Mouse (Mus musculus): ENCODE results near the gene Mpdu1. TPM values are rescaled to one million over a fixed set of nuclear protein-coding genes. Genes with fewer than 3 reads are reported as not detected.

Mpdu1 gene
- polyA plus RNA-seq, 1 experiment, result 39.1 TPM

GRCm38 (mm10) chr11:69623006-69623405 is 39.4 kb downstream of the Mpdu1 start:
- peaks cover under 1% of the 10 kb centered on the region for H3K27me3 ChIP-seq (ENCODE audit: control insufficient read depth, insufficient read depth, insufficient read length)
- H3K4me2 ChIP-seq (ENCODE audit: low read depth), result no peak overlapping the region
- no peak for TF ChIP-seq MYOG (IDR thresholded peaks at IDR 0.05; ENCODE audit: control insufficient read depth in 1 of 3, insufficient read depth in 1 of 3, insufficient read length in 2 of 3, low read depth in 2 of 3)
- TF ChIP-seq MAX (IDR thresholded peaks at IDR 0.05; ENCODE audit: low read depth), result no peak
- TF ChIP-seq MYOD1 (IDR thresholded peaks at IDR 0.05; ENCODE audit: control insufficient read depth in 1 of 3, insufficient read length in 2 of 3, low read depth in 2 of 3), result no peak
- TF ChIP-seq TCF3 (IDR thresholded peaks at IDR 0.05; ENCODE audit: insufficient read length, low read depth), result no peak
- no peak for TF ChIP-seq POLR2A (IDR thresholded peaks at IDR 0.05; ENCODE audit: insufficient read length, low read depth)
- no peak for TF ChIP-seq TCF12 (IDR thresholded peaks at IDR 0.05; ENCODE audit: insufficient read depth, poor library complexity, severe bottlenecking)
- no peak for TF ChIP-seq E2F4 (IDR thresholded peaks at IDR 0.05; ENCODE audit: insufficient read depth)
- TF ChIP-seq CEBPB (IDR thresholded peaks at IDR 0.05; ENCODE audit: insufficient read depth, poor library complexity, severe bottlenecking), result no peak
- TF ChIP-seq POLR2AphosphoS2 (IDR thresholded peaks at IDR 0.05; ENCODE audit: insufficient read length, low read depth), result no peak
- no peak for TF ChIP-seq USF1 (IDR thresholded peaks at IDR 0.05; ENCODE audit: low read depth)
- no peak for TF ChIP-seq SRF (IDR thresholded peaks at IDR 0.05; ENCODE audit: control insufficient read depth, insufficient read length, low read depth)
- no peak for TF ChIP-seq REST (IDR thresholded peaks at IDR 0.05; ENCODE audit: insufficient read depth, insufficient read length)
- peak overlapping the region; percentile 55 for H3K4me3 ChIP-seq
- no peak overlapping the region for H3ac ChIP-seq (ENCODE audit: control insufficient read depth, insufficient read length)
- no peaks in the 10 kb centered on the region for H3K36me3 ChIP-seq (ENCODE audit: control insufficient read depth, insufficient read depth)
- no peaks in the 10 kb centered on the region for H3K79me2 ChIP-seq (ENCODE audit: control insufficient read depth, insufficient read depth)

GRCm38 (mm10) chr11:69622406-69622805 is 40.0 kb downstream of the Mpdu1 start:
- no peaks in the 10 kb centered on the region for H3K79me2 ChIP-seq (ENCODE audit: control insufficient read depth, insufficient read depth)
- H3K4me3 ChIP-seq, result peak overlapping the region; percentile 55
- TF ChIP-seq MAX (IDR thresholded peaks at IDR 0.05; ENCODE audit: low read depth), result no peak
- no peak for TF ChIP-seq TCF3 (IDR thresholded peaks at IDR 0.05; ENCODE audit: insufficient read length, low read depth)
- TF ChIP-seq CEBPB (IDR thresholded peaks at IDR 0.05; ENCODE audit: insufficient read depth, poor library complexity, severe bottlenecking), result no peak
- no peak for TF ChIP-seq SRF (IDR thresholded peaks at IDR 0.05; ENCODE audit: control insufficient read depth, insufficient read length, low read depth)
- TF ChIP-seq REST (IDR thresholded peaks at IDR 0.05; ENCODE audit: insufficient read depth, insufficient read length), result no peak
- TF ChIP-seq POLR2A (IDR thresholded peaks at IDR 0.05; ENCODE audit: insufficient read length, low read depth), result no peak
- TF ChIP-seq POLR2AphosphoS2 (IDR thresholded peaks at IDR 0.05; ENCODE audit: insufficient read length, low read depth), result no peak
- no peak for TF ChIP-seq TCF12 (IDR thresholded peaks at IDR 0.05; ENCODE audit: insufficient read depth, poor library complexity, severe bottlenecking)
- TF ChIP-seq MYOD1 (IDR thresholded peaks at IDR 0.05; ENCODE audit: control insufficient read depth in 1 of 3, insufficient read length in 2 of 3, low read depth in 2 of 3), result no peak
- TF ChIP-seq USF1 (IDR thresholded peaks at IDR 0.05; ENCODE audit: low read depth), result no peak
- no peak for TF ChIP-seq E2F4 (IDR thresholded peaks at IDR 0.05; ENCODE audit: insufficient read depth)
- no peak for TF ChIP-seq MYOG (IDR thresholded peaks at IDR 0.05; ENCODE audit: control insufficient read depth in 1 of 3, insufficient read depth in 1 of 3, insufficient read length in 2 of 3, low read depth in 2 of 3)
- peaks cover 7% of the 10 kb centered on the region for H3K27me3 ChIP-seq (ENCODE audit: control insufficient read depth, insufficient read depth, insufficient read length)
- H3K4me2 ChIP-seq (ENCODE audit: low read depth), result peak overlapping the region; percentile 91
- no peaks in the 10 kb centered on the region for H3K36me3 ChIP-seq (ENCODE audit: control insufficient read depth, insufficient read depth)
- H3ac ChIP-seq (ENCODE audit: control insufficient read depth, insufficient read length), result peak overlapping the region; percentile 24

DNA sequence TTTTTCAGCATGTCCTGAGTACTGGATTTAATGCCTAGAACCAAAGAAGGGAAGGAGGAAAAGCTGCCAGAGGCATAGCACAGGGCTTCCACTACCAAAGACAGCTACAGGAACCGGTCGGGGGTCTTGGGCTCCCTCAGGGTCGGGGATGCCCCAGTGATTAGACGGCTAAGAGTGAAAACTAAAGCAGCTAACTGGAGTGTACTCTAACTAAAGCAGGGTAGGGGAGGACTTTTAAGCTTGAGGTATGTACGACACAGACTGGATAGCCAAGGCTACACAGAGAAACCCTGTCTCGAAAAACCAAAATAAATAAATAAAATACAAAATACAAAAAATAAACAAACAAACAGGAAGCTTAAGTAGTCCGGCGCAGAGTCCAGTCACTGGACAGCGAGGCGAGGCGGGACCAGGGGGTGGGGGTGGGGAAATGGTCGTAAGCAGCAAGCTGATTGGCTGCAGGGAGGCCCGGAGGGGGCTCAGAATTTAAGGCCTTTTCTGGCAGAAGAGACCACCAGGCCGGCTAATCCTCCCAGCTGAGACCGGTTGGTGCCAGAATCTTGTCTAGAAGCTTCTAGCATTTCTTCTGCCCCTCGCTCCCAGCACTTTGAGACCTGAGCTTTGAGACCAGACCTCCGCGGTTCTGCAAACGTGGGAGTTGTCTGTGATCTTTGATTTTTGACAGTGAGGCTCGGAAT is 40.7 kb downstream of the Mpdu1 start, which contains the start of gene Sat2:
Gene Sat2 (plus strand): TSS at position 454 of the 698 bp plus-strand sequence.
- H3K4me2 ChIP-seq (ENCODE audit: low read depth), result peak within 1 kb of the TSS; percentile 91
- no peaks in the 10 kb centered on the region for H3K79me2 ChIP-seq (ENCODE audit: control insufficient read depth, insufficient read depth)
- H3K36me3 ChIP-seq (ENCODE audit: control insufficient read depth, insufficient read depth), result no peaks in the 10 kb centered on the region

DNA sequence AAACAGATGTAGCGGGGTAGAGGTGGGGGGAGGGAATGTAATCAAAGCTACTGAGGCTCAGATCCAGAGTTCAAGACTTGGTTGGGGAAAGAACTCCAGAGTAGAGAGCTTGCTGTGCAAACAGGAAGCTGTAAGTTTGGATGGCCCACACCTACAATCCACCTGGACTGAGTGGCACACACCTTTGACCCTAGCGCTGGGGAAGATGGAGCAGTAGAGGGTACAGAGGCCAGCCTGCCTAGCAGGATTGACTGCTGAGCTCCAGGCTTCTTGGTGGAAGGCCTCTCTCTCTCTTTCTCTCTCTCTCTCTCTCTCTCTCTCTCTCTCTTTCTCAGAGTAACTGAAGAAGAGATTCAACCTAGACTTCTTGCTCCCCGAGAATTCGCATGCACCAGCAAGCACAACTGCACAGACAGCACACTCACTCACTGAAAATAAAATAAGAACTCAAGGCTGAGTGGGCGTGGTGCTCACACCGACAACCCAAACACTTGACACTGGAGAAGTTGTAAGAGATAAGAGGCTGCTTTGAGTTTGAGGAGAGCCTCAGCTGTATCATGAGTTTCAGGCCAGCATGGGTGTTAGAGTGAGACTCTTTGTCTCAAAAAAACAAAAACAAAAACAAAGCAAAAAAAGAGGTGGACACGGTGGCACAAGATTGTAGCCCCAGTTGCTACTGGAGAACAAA is 41.9 kb downstream of the Mpdu1 start:
- Histone ChIP-seq H3ac (ENCODE audit: control insufficient read depth, insufficient read length) (no peak overlapping the region), H3K79me2 (ENCODE audit: control insufficient read depth, insufficient read depth) (no peaks in the 10 kb centered on the region), H3K27me3 (ENCODE audit: control insufficient read depth, insufficient read depth, insufficient read length) (peaks cover 7% of the 10 kb centered on the region), H3K36me3 (ENCODE audit: control insufficient read depth, insufficient read depth) (no peaks in the 10 kb centered on the region), H3K4me3 (no peak overlapping the region), H3K4me2 (ENCODE audit: low read depth) (no peak overlapping the region)
- TF ChIP-seq POLR2AphosphoS2 (IDR thresholded peaks at IDR 0.05; ENCODE audit: insufficient read length, low read depth), result no peak

More for the DNA sequence above, 40.7 kb downstream of the Mpdu1 start, which contains the start of gene Sat2:
- peak within 1 kb of the TSS; percentile 24 for H3ac ChIP-seq (ENCODE audit: control insufficient read depth, insufficient read length)
- peak within 1 kb of the TSS; percentile 55 for H3K4me3 ChIP-seq
- TF ChIP-seq REST (IDR thresholded peaks at IDR 0.05; ENCODE audit: insufficient read depth, insufficient read length) (no peak), USF1 (IDR thresholded peaks at IDR 0.05; ENCODE audit: low read depth) (no peak), MAX (IDR thresholded peaks at IDR 0.05; ENCODE audit: low read depth) (no peak), POLR2A (IDR thresholded peaks at IDR 0.05; ENCODE audit: insufficient read length, low read depth) (peak; percentile 31), TCF3 (IDR thresholded peaks at IDR 0.05; ENCODE audit: insufficient read length, low read depth) (no peak), CEBPB (IDR thresholded peaks at IDR 0.05; ENCODE audit: insufficient read depth, poor library complexity, severe bottlenecking) (no peak), E2F4 (IDR thresholded peaks at IDR 0.05; ENCODE audit: insufficient read depth) (no peak), TCF12 (IDR thresholded peaks at IDR 0.05; ENCODE audit: insufficient read depth, poor library complexity, severe bottlenecking) (no peak), MYOD1 (IDR thresholded peaks at IDR 0.05; ENCODE audit: control insufficient read depth in 1 of 3, insufficient read length in 2 of 3, low read depth in 2 of 3) (no peak)
- peaks cover 7% of the 10 kb centered on the region for H3K27me3 ChIP-seq (ENCODE audit: control insufficient read depth, insufficient read depth, insufficient read length)

Measured in myocyte (in vitro differentiated cells).